Mouse (Mus musculus): ENCODE measurements around the gene Gm867. TPM values are rescaled to one million over a fixed set of nuclear protein-coding genes. Genes with fewer than 3 reads are reported as not detected.

Gene Gm867
- total RNA-seq (2014; rRNA removed) (0.73 TPM in 1 of 2 replicates, not detected in the other), polyA plus RNA-seq (2015; fragmentation: Nextera tagmentation; extraction: Ambion mirVana) (2.3 and 2.4 TPM in 2 replicates)

- no peak within 1 kb of the TSS for H3K27ac ChIP-seq
- ATAC-seq: no peak
- peaks cover 5% of the 10 kb centered on the region; the same call in 1 of the 2 replicates for H3K4me1 ChIP-seq (ENCODE audit: insufficient read depth, low read length)
- H3K4me2 ChIP-seq (ENCODE audit: low read depth, low read length): no peak within 1 kb of the TSS
- WGBS: 57% methylated on average over 5 of the region's 5 CpGs
- H3K9ac ChIP-seq (replicated peaks; ENCODE audit: low read length): no peak within 1 kb of the TSS
- no peaks in the 10 kb centered on the region for H3K27me3 ChIP-seq (ENCODE audit: insufficient read depth, low read length)
- TF ChIP-seq CTCF (IDR thresholded peaks at IDR 0.05; ENCODE audit: low read depth): no peak
- no peak within 1 kb of the TSS for H3K4me3 ChIP-seq (ENCODE audit: low read length)
- H3K9me3 ChIP-seq (ENCODE audit: low read length): no peaks in the 10 kb centered on the region
- H3K36me3 ChIP-seq (ENCODE audit: insufficient read depth, low read length): no peaks in the 10 kb centered on the region
- DNase-seq (ENCODE audit: low spot score): no peak
Measured at GRCm38 (mm10) chr10:75940520-75940919, at the start of gene Gm867. Gm867 (minus strand) TSS chr10:75940672.

GRCm38 (mm10) chr10:75979432-75979831, 39.0 kb upstream of the Gm867 start:
- DNase-seq (ENCODE audit: low spot score): no peak

GRCm38 (mm10) chr10:75978835-75979157, 38.3 kb upstream of the Gm867 start:
- DNase-seq (ENCODE audit: low spot score) (peak; percentile 5), ATAC-seq (0 out of 2 replicates have a peak, but pooled peaks have one; percentile 40)
- Histone ChIP-seq H3K27ac (no peak overlapping the region), H3K4me3 (ENCODE audit: low read length) (no peak overlapping the region), H3K9ac (replicated peaks; ENCODE audit: low read length) (no peak overlapping the region), H3K4me2 (ENCODE audit: low read depth, low read length) (no peak overlapping the region), H3K36me3 (ENCODE audit: insufficient read depth, low read length) (no peaks in the 10 kb centered on the region), H3K9me3 (ENCODE audit: low read length) (no peaks in the 10 kb centered on the region), H3K27me3 (ENCODE audit: insufficient read depth, low read length) (no peaks in the 10 kb centered on the region), H3K4me1 (ENCODE audit: insufficient read depth, low read length) (no peaks in the 10 kb centered on the region)
- 66% methylated on average over 5 of the region's 5 CpGs for WGBS
- no peak for TF ChIP-seq CTCF (IDR thresholded peaks at IDR 0.05; ENCODE audit: low read depth)

More at GRCm38 (mm10) chr10:75979432-75979831, 39.0 kb upstream of the Gm867 start:
- H3K4me3 ChIP-seq (ENCODE audit: low read length): no peak overlapping the region
- H3K4me1 ChIP-seq (ENCODE audit: insufficient read depth, low read length): no peaks in the 10 kb centered on the region
- H3K4me2 ChIP-seq (ENCODE audit: low read depth, low read length): no peak overlapping the region
- H3K27ac ChIP-seq: no peak overlapping the region
- 88% methylated on average over 3 of the region's 3 CpGs for WGBS
- no peak overlapping the region for H3K9ac ChIP-seq (replicated peaks; ENCODE audit: low read length)
- no peaks in the 10 kb centered on the region for H3K27me3 ChIP-seq (ENCODE audit: insufficient read depth, low read length)
- ATAC-seq: no peak
- no peak for TF ChIP-seq CTCF (IDR thresholded peaks at IDR 0.05; ENCODE audit: low read depth)
- H3K36me3 ChIP-seq (ENCODE audit: insufficient read depth, low read length): no peaks in the 10 kb centered on the region
- no peaks in the 10 kb centered on the region for H3K9me3 ChIP-seq (ENCODE audit: low read length)

- no peak for TF ChIP-seq CTCF (IDR thresholded peaks at IDR 0.05; ENCODE audit: low read depth)
- no peak overlapping the region for H3K9ac ChIP-seq (replicated peaks; ENCODE audit: low read length)
- ATAC-seq: no peak
- H3K4me1 ChIP-seq (ENCODE audit: insufficient read depth, low read length): no peaks in the 10 kb centered on the region
- H3K4me2 ChIP-seq (ENCODE audit: low read depth, low read length): no peak overlapping the region
- H3K9me3 ChIP-seq (ENCODE audit: low read length): no peaks in the 10 kb centered on the region
- WGBS: 45% methylated on average over 10 of the region's 10 CpGs
- H3K36me3 ChIP-seq (ENCODE audit: insufficient read depth, low read length): no peaks in the 10 kb centered on the region
- no peak overlapping the region for H3K4me3 ChIP-seq (ENCODE audit: low read length)
- H3K27ac ChIP-seq: no peak overlapping the region
- H3K27me3 ChIP-seq (ENCODE audit: insufficient read depth, low read length): no peaks in the 10 kb centered on the region
- peak; percentile 18 for DNase-seq (ENCODE audit: low spot score)
Measured at GRCm38 (mm10) chr10:75978119-75978834, 37.8 kb upstream of the Gm867 start.

GRCm38 (mm10) chr10:75975216-75975615, 34.7 kb upstream of the Gm867 start:
- H3K9ac ChIP-seq (replicated peaks; ENCODE audit: low read length): no peak overlapping the region
- no peaks in the 10 kb centered on the region for H3K36me3 ChIP-seq (ENCODE audit: insufficient read depth, low read length)
- no peaks in the 10 kb centered on the region for H3K4me1 ChIP-seq (ENCODE audit: insufficient read depth, low read length)
- peak; percentile 66 for TF ChIP-seq CTCF (IDR thresholded peaks at IDR 0.05; ENCODE audit: low read depth)
- WGBS: 74% methylated on average over 5 of the region's 5 CpGs
- no peak overlapping the region for H3K4me2 ChIP-seq (ENCODE audit: low read depth, low read length)
- no peak for ATAC-seq
- no peak overlapping the region for H3K4me3 ChIP-seq (ENCODE audit: low read length)
- no peaks in the 10 kb centered on the region for H3K27me3 ChIP-seq (ENCODE audit: insufficient read depth, low read length)
- H3K9me3 ChIP-seq (ENCODE audit: low read length): no peaks in the 10 kb centered on the region
- no peak overlapping the region for H3K27ac ChIP-seq
- peak; percentile 43 for DNase-seq (ENCODE audit: low spot score)

- Histone ChIP-seq H3K27ac (no peak overlapping the region), H3K9ac (replicated peaks; ENCODE audit: low read length) (no peak overlapping the region), H3K4me1 (ENCODE audit: insufficient read depth, low read length) (no peaks in the 10 kb centered on the region), H3K4me2 (ENCODE audit: low read depth, low read length) (no peak overlapping the region), H3K36me3 (ENCODE audit: insufficient read depth, low read length) (no peaks in the 10 kb centered on the region), H3K27me3 (ENCODE audit: insufficient read depth, low read length) (no peaks in the 10 kb centered on the region), H3K9me3 (ENCODE audit: low read length) (no peaks in the 10 kb centered on the region), H3K4me3 (ENCODE audit: low read length) (no peak overlapping the region)
- DNase-seq (ENCODE audit: low spot score) (no peak), ATAC-seq (no peak)
- no peak for TF ChIP-seq CTCF (IDR thresholded peaks at IDR 0.05; ENCODE audit: low read depth)
- 90% methylated on average over 10 of the region's 10 CpGs for WGBS
Measured at GRCm38 (mm10) chr10:75973846-75974245, 33.4 kb upstream of the Gm867 start.

- Histone ChIP-seq H3K4me1 (ENCODE audit: insufficient read depth, low read length) (peaks cover 3% of the 10 kb centered on the region; the same call in 1 of the 2 replicates), H3K27me3 (ENCODE audit: insufficient read depth, low read length) (no peaks in the 10 kb centered on the region), H3K9ac (replicated peaks; ENCODE audit: low read length) (no peak within 1 kb of the TSS), H3K36me3 (ENCODE audit: insufficient read depth, low read length) (no peaks in the 10 kb centered on the region), H3K27ac (no peak within 1 kb of the TSS), H3K9me3 (ENCODE audit: low read length) (no peaks in the 10 kb centered on the region), H3K4me3 (ENCODE audit: low read length) (no peak within 1 kb of the TSS), H3K4me2 (ENCODE audit: low read depth, low read length) (peak within 1 kb of the TSS; percentile 38)
- no peak for ATAC-seq
- 35% methylated on average over 20 of the region's 20 CpGs for WGBS
- TF ChIP-seq CTCF (IDR thresholded peaks at IDR 0.05; ENCODE audit: low read depth): no peak
- no peak for DNase-seq (ENCODE audit: low spot score)
Measured at GRCm38 (mm10) chr10:75954381-75954811, 13.9 kb upstream of the Gm867 start, which contains the start of gene Gm5134. Gm5134 (plus strand) TSS chr10:75954514.
